Mouse (Mus musculus): ENCODE data around the gene Ankmy2. TPM values are rescaled to one million over a fixed set of nuclear protein-coding genes. Genes with fewer than 3 reads are reported as not detected.

The Ankmy2 gene
- polyA plus RNA-seq (2016; fragmentation: Nextera tagmentation; extraction: Ambion mirVana), result 21.4 and 23.8 TPM in 2 replicates

- Histone ChIP-seq H3K27me3 (ENCODE audit: poor library complexity, severe bottlenecking) (no peaks in the 10 kb centered on the region), H3K4me1 (peaks cover 30% of the 10 kb centered on the region), H3K9me3 (no peaks in the 10 kb centered on the region), H3K27ac (peak within 1 kb of the TSS; percentile 95), H3K4me3 (peak within 1 kb of the TSS; percentile 90), H3K36me3 (replicated peaks) (peaks cover 17% of the 10 kb centered on the region)
- WGBS, result under 1% methylated on average over 42 of the region's 42 CpGs
- peak; percentile 92 for DNase-seq (ENCODE audit: extremely low spot score, low spot score)
Measured at GRCm38 (mm10) chr12:36156637-36157303, at the start of gene Ankmy2. Gene Ankmy2 (plus strand): TSS chr12:36157114.

- no peak for DNase-seq (ENCODE audit: extremely low spot score, low spot score)
- Histone ChIP-seq H3K27ac (no peak overlapping the region), H3K9me3 (peaks cover 7% of the 10 kb centered on the region; the same call in 1 of the 2 replicates), H3K36me3 (replicated peaks) (peaks cover 86% of the 10 kb centered on the region), H3K4me1 (no peaks in the 10 kb centered on the region), H3K4me3 (no peak overlapping the region), H3K27me3 (ENCODE audit: poor library complexity, severe bottlenecking) (no peaks in the 10 kb centered on the region)
- WGBS, result 95% methylated on average over 5 of the region's 5 CpGs
Measured at GRCm38 (mm10) chr12:36108442-36108841, 48.5 kb upstream of the Ankmy2 start.

GRCm38 (mm10) chr12:36110457-36110856, 46.5 kb upstream of the Ankmy2 start:
- Histone ChIP-seq H3K4me3 (no peak overlapping the region), H3K27me3 (ENCODE audit: poor library complexity, severe bottlenecking) (no peaks in the 10 kb centered on the region), H3K36me3 (replicated peaks) (peaks cover 92% of the 10 kb centered on the region), H3K4me1 (no peaks in the 10 kb centered on the region), H3K27ac (no peak overlapping the region), H3K9me3 (peaks cover 7% of the 10 kb centered on the region; the same call in 1 of the 2 replicates)
- DNase-seq (ENCODE audit: extremely low spot score, low spot score), result no peak
- WGBS, result 94% methylated on average over 5 of the region's 5 CpGs

GRCm38 (mm10) chr12:36111110-36111509, 45.8 kb upstream of the Ankmy2 start:
- no peak overlapping the region for H3K4me3 ChIP-seq
- no peak for DNase-seq (ENCODE audit: extremely low spot score, low spot score)
- H3K27ac ChIP-seq, result no peak overlapping the region
- 96% methylated on average over 5 of the region's 5 CpGs for WGBS
- peaks cover 7% of the 10 kb centered on the region; the same call in 1 of the 2 replicates for H3K9me3 ChIP-seq
- H3K4me1 ChIP-seq, result no peaks in the 10 kb centered on the region
- no peaks in the 10 kb centered on the region for H3K27me3 ChIP-seq (ENCODE audit: poor library complexity, severe bottlenecking)
- peaks cover 95% of the 10 kb centered on the region for H3K36me3 ChIP-seq (replicated peaks)

GRCm38 (mm10) chr12:36112081-36112480, 44.8 kb upstream of the Ankmy2 start:
- DNase-seq (ENCODE audit: extremely low spot score, low spot score), result no peak
- Histone ChIP-seq H3K27ac (no peak overlapping the region), H3K4me3 (no peak overlapping the region), H3K36me3 (replicated peaks) (peaks cover 97% of the 10 kb centered on the region), H3K27me3 (ENCODE audit: poor library complexity, severe bottlenecking) (no peaks in the 10 kb centered on the region), H3K4me1 (no peaks in the 10 kb centered on the region), H3K9me3 (peaks cover 6% of the 10 kb centered on the region; the same call in 1 of the 2 replicates)
- 96% methylated on average over 3 of the region's 3 CpGs for WGBS

GRCm38 (mm10) chr12:36117161-36117560, 39.8 kb upstream of the Ankmy2 start:
- 95% methylated on average over 6 of the region's 6 CpGs for WGBS
- Histone ChIP-seq H3K4me3 (no peak overlapping the region), H3K4me1 (no peaks in the 10 kb centered on the region), H3K27me3 (ENCODE audit: poor library complexity, severe bottlenecking) (no peaks in the 10 kb centered on the region), H3K27ac (no peak overlapping the region), H3K36me3 (replicated peaks) (peaks cover 97% of the 10 kb centered on the region), H3K9me3 (no peaks in the 10 kb centered on the region)
- DNase-seq (ENCODE audit: extremely low spot score, low spot score), result no peak

- Histone ChIP-seq H3K9me3 (no peaks in the 10 kb centered on the region), H3K36me3 (replicated peaks) (peaks cover 97% of the 10 kb centered on the region), H3K27ac (no peak overlapping the region), H3K27me3 (ENCODE audit: poor library complexity, severe bottlenecking) (no peaks in the 10 kb centered on the region), H3K4me1 (no peaks in the 10 kb centered on the region), H3K4me3 (no peak overlapping the region)
- DNase-seq (ENCODE audit: extremely low spot score, low spot score), result no peak
- WGBS, result 97% methylated on average over 3 of the region's 3 CpGs
Measured at GRCm38 (mm10) chr12:36119244-36119643, 37.7 kb upstream of the Ankmy2 start.

GRCm38 (mm10) chr12:36126049-36126448, 30.9 kb upstream of the Ankmy2 start:
- Histone ChIP-seq H3K4me1 (no peaks in the 10 kb centered on the region), H3K9me3 (no peaks in the 10 kb centered on the region), H3K36me3 (replicated peaks) (peaks cover 92% of the 10 kb centered on the region), H3K27ac (no peak overlapping the region), H3K4me3 (no peak overlapping the region), H3K27me3 (ENCODE audit: poor library complexity, severe bottlenecking) (no peaks in the 10 kb centered on the region)
- DNase-seq (ENCODE audit: extremely low spot score, low spot score), result no peak
- WGBS, result 95% methylated on average over 5 of the region's 5 CpGs

GRCm38 (mm10) chr12:36129826-36130225, 27.1 kb upstream of the Ankmy2 start:
- Histone ChIP-seq H3K4me1 (no peaks in the 10 kb centered on the region), H3K27ac (no peak overlapping the region), H3K9me3 (no peaks in the 10 kb centered on the region), H3K27me3 (ENCODE audit: poor library complexity, severe bottlenecking) (no peaks in the 10 kb centered on the region), H3K4me3 (no peak overlapping the region), H3K36me3 (replicated peaks) (peaks cover 92% of the 10 kb centered on the region)
- WGBS, result 95% methylated on average over 5 of the region's 5 CpGs
- no peak for DNase-seq (ENCODE audit: extremely low spot score, low spot score)

- H3K36me3 ChIP-seq (replicated peaks), result peaks cover 93% of the 10 kb centered on the region
Measured at GRCm38 (mm10) chr12:36132254-36132653, 24.7 kb upstream of the Ankmy2 start.

GRCm38 (mm10) chr12:36132668-36133067, 24.2 kb upstream of the Ankmy2 start:
- WGBS, result 90% methylated on average over 3 of the region's 3 CpGs
- DNase-seq (ENCODE audit: extremely low spot score, low spot score), result no peak
- H3K36me3 ChIP-seq (replicated peaks), result peaks cover 94% of the 10 kb centered on the region

More at GRCm38 (mm10) chr12:36132254-36132653, 24.7 kb upstream of the Ankmy2 start:
- 93% methylated on average over 2 of the region's 2 CpGs for WGBS
- Histone ChIP-seq H3K4me1 (no peaks in the 10 kb centered on the region), H3K4me3 (no peak overlapping the region), H3K27me3 (ENCODE audit: poor library complexity, severe bottlenecking) (no peaks in the 10 kb centered on the region), H3K9me3 (no peaks in the 10 kb centered on the region), H3K27ac (no peak overlapping the region)
- DNase-seq (ENCODE audit: extremely low spot score, low spot score), result no peak

GRCm38 (mm10) chr12:36133547-36133946, 23.4 kb upstream of the Ankmy2 start:
- Histone ChIP-seq H3K27me3 (ENCODE audit: poor library complexity, severe bottlenecking) (no peaks in the 10 kb centered on the region), H3K36me3 (replicated peaks) (peaks cover 93% of the 10 kb centered on the region), H3K4me3 (no peak overlapping the region), H3K9me3 (no peaks in the 10 kb centered on the region), H3K27ac (no peak overlapping the region), H3K4me1 (no peaks in the 10 kb centered on the region)
- WGBS, result 97% methylated on average over 5 of the region's 5 CpGs
- no peak for DNase-seq (ENCODE audit: extremely low spot score, low spot score)

More at GRCm38 (mm10) chr12:36132668-36133067, 24.2 kb upstream of the Ankmy2 start:
- Histone ChIP-seq H3K4me1 (no peaks in the 10 kb centered on the region), H3K27me3 (ENCODE audit: poor library complexity, severe bottlenecking) (no peaks in the 10 kb centered on the region), H3K9me3 (no peaks in the 10 kb centered on the region), H3K27ac (no peak overlapping the region), H3K4me3 (no peak overlapping the region)

GRCm38 (mm10) chr12:36134111-36134510, 22.8 kb upstream of the Ankmy2 start:
- H3K4me1 ChIP-seq, result no peaks in the 10 kb centered on the region
- 95% methylated on average over 5 of the region's 5 CpGs for WGBS
- H3K27me3 ChIP-seq (ENCODE audit: poor library complexity, severe bottlenecking), result no peaks in the 10 kb centered on the region
- H3K36me3 ChIP-seq (replicated peaks), result peaks cover 93% of the 10 kb centered on the region
- no peak for DNase-seq (ENCODE audit: extremely low spot score, low spot score)
- H3K27ac ChIP-seq, result no peak overlapping the region
- no peaks in the 10 kb centered on the region for H3K9me3 ChIP-seq
- no peak overlapping the region for H3K4me3 ChIP-seq

Measured in forebrain, embryonic 10.5 days (tissue).